Mouse (Mus musculus): ENCODE data around the gene Vasp. TPM values are rescaled to one million over a fixed set of nuclear protein-coding genes. Genes with fewer than 3 reads are reported as not detected.

The Vasp gene
- polyA plus RNA-seq, 1 experiment: 325 TPM

- H3K4me1 ChIP-seq (replicated peaks; ENCODE audit: control insufficient read depth, insufficient read depth, low read length): no peaks in the 10 kb centered on the region
- H3K27me3 ChIP-seq (ENCODE audit: control insufficient read depth, insufficient read depth, low read length): no peaks in the 10 kb centered on the region
- TF ChIP-seq POLR2A (IDR thresholded peaks at IDR 0.05; ENCODE audit: control insufficient read depth, extremely low read depth, insufficient read depth, low read length, poor library complexity) (no peak), CTCF (IDR thresholded peaks at IDR 0.05; ENCODE audit: borderline replicate concordance, control insufficient read depth, extremely low read depth, insufficient read depth, low read length, poor library complexity) (no peak)
- no peak overlapping the region for H3K4me3 ChIP-seq (ENCODE audit: control insufficient read depth, insufficient read depth, low read length)
- no peaks in the 10 kb centered on the region for H3K36me3 ChIP-seq (ENCODE audit: control insufficient read depth, insufficient read depth, low read length)
- no peak overlapping the region for H3K27ac ChIP-seq (ENCODE audit: control insufficient read depth, insufficient read depth, low read length)
- 88% methylated on average over 2 of the region's 2 CpGs for whole genome bisulfite sequencing
- no peak for DNase-seq
Measured at GRCm38 (mm10) chr7:19235092-19235671, 36.4 kb downstream of the Vasp start.

GRCm38 (mm10) chr7:19234652-19235051 is 37.0 kb downstream of the Vasp start:
- H3K36me3 ChIP-seq (ENCODE audit: control insufficient read depth, insufficient read depth, low read length): no peaks in the 10 kb centered on the region
- TF ChIP-seq POLR2A (IDR thresholded peaks at IDR 0.05; ENCODE audit: control insufficient read depth, extremely low read depth, insufficient read depth, low read length, poor library complexity): no peak
- no peak for TF ChIP-seq CTCF (IDR thresholded peaks at IDR 0.05; ENCODE audit: borderline replicate concordance, control insufficient read depth, extremely low read depth, insufficient read depth, low read length, poor library complexity)
- no peaks in the 10 kb centered on the region for H3K27me3 ChIP-seq (ENCODE audit: control insufficient read depth, insufficient read depth, low read length)
- no peak for DNase-seq
- WGBS: 75% methylated on average over 5 of the region's 5 CpGs
- no peak overlapping the region for H3K27ac ChIP-seq (ENCODE audit: control insufficient read depth, insufficient read depth, low read length)
- no peaks in the 10 kb centered on the region for H3K4me1 ChIP-seq (replicated peaks; ENCODE audit: control insufficient read depth, insufficient read depth, low read length)
- no peak overlapping the region for H3K4me3 ChIP-seq (ENCODE audit: control insufficient read depth, insufficient read depth, low read length)

- DNase-seq: no peak
- Histone ChIP-seq H3K4me1 (replicated peaks; ENCODE audit: control insufficient read depth, insufficient read depth, low read length) (peaks cover 6% of the 10 kb centered on the region), H3K36me3 (ENCODE audit: control insufficient read depth, insufficient read depth, low read length) (no peaks in the 10 kb centered on the region), H3K27ac (ENCODE audit: control insufficient read depth, insufficient read depth, low read length) (no peak overlapping the region), H3K27me3 (ENCODE audit: control insufficient read depth, insufficient read depth, low read length) (no peaks in the 10 kb centered on the region), H3K4me3 (ENCODE audit: control insufficient read depth, insufficient read depth, low read length) (no peak overlapping the region)
- TF ChIP-seq CTCF (IDR thresholded peaks at IDR 0.05; ENCODE audit: borderline replicate concordance, control insufficient read depth, extremely low read depth, insufficient read depth, low read length, poor library complexity): no peak
- TF ChIP-seq POLR2A (IDR thresholded peaks at IDR 0.05; ENCODE audit: control insufficient read depth, extremely low read depth, insufficient read depth, low read length, poor library complexity): no peak
- 97% methylated on average over 3 of the region's 3 CpGs for WGBS
Measured at GRCm38 (mm10) chr7:19231849-19232248, 39.8 kb downstream of the Vasp start.

GRCm38 (mm10) chr7:19230899-19231298 is 40.7 kb downstream of the Vasp start:
- Histone ChIP-seq H3K27me3 (ENCODE audit: control insufficient read depth, insufficient read depth, low read length) (no peaks in the 10 kb centered on the region), H3K4me3 (ENCODE audit: control insufficient read depth, insufficient read depth, low read length) (no peak overlapping the region), H3K36me3 (ENCODE audit: control insufficient read depth, insufficient read depth, low read length) (no peaks in the 10 kb centered on the region), H3K4me1 (replicated peaks; ENCODE audit: control insufficient read depth, insufficient read depth, low read length) (peaks cover 8% of the 10 kb centered on the region), H3K27ac (ENCODE audit: control insufficient read depth, insufficient read depth, low read length) (no peak overlapping the region)
- no peak for DNase-seq
- TF ChIP-seq CTCF (IDR thresholded peaks at IDR 0.05; ENCODE audit: borderline replicate concordance, control insufficient read depth, extremely low read depth, insufficient read depth, low read length, poor library complexity) (no peak), POLR2A (IDR thresholded peaks at IDR 0.05; ENCODE audit: control insufficient read depth, extremely low read depth, insufficient read depth, low read length, poor library complexity) (no peak)
- 96% methylated on average over 5 of the region's 5 CpGs for WGBS

- no peak for DNase-seq
- Histone ChIP-seq H3K4me1 (replicated peaks; ENCODE audit: control insufficient read depth, insufficient read depth, low read length) (peaks cover 8% of the 10 kb centered on the region), H3K36me3 (ENCODE audit: control insufficient read depth, insufficient read depth, low read length) (no peaks in the 10 kb centered on the region), H3K27ac (ENCODE audit: control insufficient read depth, insufficient read depth, low read length) (no peak overlapping the region), H3K4me3 (ENCODE audit: control insufficient read depth, insufficient read depth, low read length) (no peak overlapping the region), H3K27me3 (ENCODE audit: control insufficient read depth, insufficient read depth, low read length) (no peaks in the 10 kb centered on the region)
- TF ChIP-seq CTCF (IDR thresholded peaks at IDR 0.05; ENCODE audit: borderline replicate concordance, control insufficient read depth, extremely low read depth, insufficient read depth, low read length, poor library complexity) (no peak), POLR2A (IDR thresholded peaks at IDR 0.05; ENCODE audit: control insufficient read depth, extremely low read depth, insufficient read depth, low read length, poor library complexity) (no peak)
- WGBS: 96% methylated on average over 2 of the region's 2 CpGs
Measured at GRCm38 (mm10) chr7:19230041-19230580, 41.5 kb downstream of the Vasp start.

- peak overlapping the region; percentile 54 for H3K4me3 ChIP-seq (ENCODE audit: control insufficient read depth, insufficient read depth, low read length)
- no peak for TF ChIP-seq POLR2A (IDR thresholded peaks at IDR 0.05; ENCODE audit: control insufficient read depth, extremely low read depth, insufficient read depth, low read length, poor library complexity)
- TF ChIP-seq CTCF (IDR thresholded peaks at IDR 0.05; ENCODE audit: borderline replicate concordance, control insufficient read depth, extremely low read depth, insufficient read depth, low read length, poor library complexity): no peak
- no peaks in the 10 kb centered on the region for H3K36me3 ChIP-seq (ENCODE audit: control insufficient read depth, insufficient read depth, low read length)
- peaks cover 8% of the 10 kb centered on the region for H3K4me1 ChIP-seq (replicated peaks; ENCODE audit: control insufficient read depth, insufficient read depth, low read length)
- H3K27ac ChIP-seq (ENCODE audit: control insufficient read depth, insufficient read depth, low read length): no peak overlapping the region
- no peak for DNase-seq
- H3K27me3 ChIP-seq (ENCODE audit: control insufficient read depth, insufficient read depth, low read length): no peaks in the 10 kb centered on the region
- WGBS: 31% methylated on average over 5 of the region's 5 CpGs
Measured at GRCm38 (mm10) chr7:19229404-19229803, 42.2 kb downstream of the Vasp start.

All from thymus, adult 2 months (tissue).